Mouse (Mus musculus): ENCODE data around the gene Zmynd15. TPM values are rescaled to one million over a fixed set of nuclear protein-coding genes. Genes with fewer than 3 reads are reported as not detected.
"Not testable (repeated sequence)": the region's sequence is repeated elsewhere in the genome, so short reads cannot be mapped to it uniquely, and the experiment has no call there.

The Zmynd15 gene
- total and polyA plus RNA-seq, 3 experiments = 1.3 to 3.8 (median 2.9) TPM

DNA sequence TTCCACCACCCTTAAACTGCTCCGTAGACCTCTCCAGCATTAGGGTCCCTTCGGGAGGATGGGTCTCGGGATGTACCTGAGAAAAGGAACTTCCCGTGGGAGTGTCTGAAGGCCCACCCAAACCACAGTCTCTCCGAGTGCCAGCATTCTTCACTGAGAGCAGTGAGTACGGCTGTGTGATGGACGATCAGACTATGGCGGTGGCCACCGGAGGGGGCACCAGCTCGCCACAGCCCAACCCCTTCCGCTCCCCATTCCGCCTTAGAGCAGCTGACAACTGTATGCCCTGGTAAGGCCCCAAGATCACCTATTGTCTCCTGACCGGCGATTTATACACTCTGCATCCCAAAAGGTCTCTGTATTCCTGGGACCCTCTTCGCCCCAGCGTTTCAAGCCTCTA lies 6.0 kb downstream of the Zmynd15 start:
- no peak overlapping the region for H3K9ac ChIP-seq (ENCODE audit: low read depth, low read length)

GRCm38 (mm10) chr11:70465824-70466223 lies 6.6 kb downstream of the Zmynd15 start:
- no peak for TF ChIP-seq CTCF (IDR thresholded peaks at IDR 0.05)
- TF ChIP-seq POLR2A (IDR thresholded peaks at IDR 0.05; ENCODE audit: insufficient read depth, low read depth, low read length) = no peak
- no peak for TF ChIP-seq EP300 (IDR thresholded peaks at IDR 0.05; ENCODE audit: insufficient read depth, low read depth, low read length)
- Histone ChIP-seq H3K27me3 (ENCODE audit: control insufficient read depth, insufficient read depth, low read length) (no peaks in the 10 kb centered on the region), H3K4me1 (ENCODE audit: control insufficient read depth, insufficient read depth, low read length) (peaks cover 6% of the 10 kb centered on the region), H3K9ac (ENCODE audit: low read depth, low read length) (peak overlapping the region; percentile 50; the same call in 1 of the 2 replicates), H3K36me3 (ENCODE audit: control insufficient read depth, insufficient read depth, low read length) (peaks cover 3% of the 10 kb centered on the region), H3K79me2 (replicated peaks; ENCODE audit: control insufficient read depth, insufficient read depth, low read length) (no peaks in the 10 kb centered on the region), H3K27ac (no peak overlapping the region; the same call in 1 of the 2 replicates), H3K4me3 (peak overlapping the region; percentile 8; the same call in 1 of the 2 replicates)
- intact Hi-C loops (cut with DNase I) = no loop called here
- 11% methylated on average over 23 of the region's 23 CpGs for WGBS
- DNase-seq = peak; percentile 43 to 60

More for the DNA sequence above, 6.0 kb downstream of the Zmynd15 start:
- Histone ChIP-seq H3K36me3 (ENCODE audit: control insufficient read depth, insufficient read depth, low read length) (peaks cover 3% of the 10 kb centered on the region), H3K79me2 (replicated peaks; ENCODE audit: control insufficient read depth, insufficient read depth, low read length) (no peaks in the 10 kb centered on the region), H3K27me3 (ENCODE audit: control insufficient read depth, insufficient read depth, low read length) (no peaks in the 10 kb centered on the region), H3K4me3 (no peak overlapping the region), H3K27ac (no peak overlapping the region; the same call in 1 of the 2 replicates), H3K4me1 (ENCODE audit: control insufficient read depth, insufficient read depth, low read length) (peaks cover 6% of the 10 kb centered on the region)
- WGBS = 40% methylated on average over 16 of the region's 16 CpGs
- TF ChIP-seq CTCF (IDR thresholded peaks at IDR 0.05) (no peak), POLR2A (IDR thresholded peaks at IDR 0.05; ENCODE audit: insufficient read depth, low read depth, low read length) (no peak), EP300 (IDR thresholded peaks at IDR 0.05; ENCODE audit: insufficient read depth, low read depth, low read length) (no peak)
- DNase-seq = no peak
- intact Hi-C loops (cut with DNase I) = no loop called here

- H3K79me2 ChIP-seq (replicated peaks; ENCODE audit: control insufficient read depth, insufficient read depth, low read length) = no peaks in the 10 kb centered on the region
Measured at GRCm38 (mm10) chr11:70467902-70468619, 8.8 kb downstream of the Zmynd15 start.

GRCm38 (mm10) chr11:70469764-70470163 lies 10.5 kb downstream of the Zmynd15 start:
- 80% methylated on average over 3 of the region's 3 CpGs for WGBS
- Histone ChIP-seq H3K27me3 (ENCODE audit: control insufficient read depth, insufficient read depth, low read length) (no peaks in the 10 kb centered on the region), H3K79me2 (replicated peaks; ENCODE audit: control insufficient read depth, insufficient read depth, low read length) (no peaks in the 10 kb centered on the region), H3K4me1 (ENCODE audit: control insufficient read depth, insufficient read depth, low read length) (peaks cover 6% of the 10 kb centered on the region), H3K9ac (ENCODE audit: low read depth, low read length) (no peak overlapping the region), H3K27ac (peak overlapping the region; percentile 81), H3K4me3 (no peak overlapping the region), H3K36me3 (ENCODE audit: control insufficient read depth, insufficient read depth, low read length) (peaks cover 3% of the 10 kb centered on the region)
- TF ChIP-seq EP300 (IDR thresholded peaks at IDR 0.05; ENCODE audit: insufficient read depth, low read depth, low read length) (no peak), CTCF (IDR thresholded peaks at IDR 0.05) (no peak), POLR2A (IDR thresholded peaks at IDR 0.05; ENCODE audit: insufficient read depth, low read depth, low read length) (no peak)
- DNase-seq = no peak
- intact Hi-C loops (cut with DNase I) = no loop called here

More at GRCm38 (mm10) chr11:70467902-70468619, 8.8 kb downstream of the Zmynd15 start:
- H3K4me3 ChIP-seq = no peak overlapping the region
- TF ChIP-seq EP300 (IDR thresholded peaks at IDR 0.05; ENCODE audit: insufficient read depth, low read depth, low read length) (no peak), CTCF (IDR thresholded peaks at IDR 0.05) (no peak), POLR2A (IDR thresholded peaks at IDR 0.05; ENCODE audit: insufficient read depth, low read depth, low read length) (no peak)
- H3K36me3 ChIP-seq (ENCODE audit: control insufficient read depth, insufficient read depth, low read length) = peaks cover 3% of the 10 kb centered on the region
- WGBS = 33% methylated on average over 5 of the region's 5 CpGs
- H3K9ac ChIP-seq (ENCODE audit: low read depth, low read length) = no peak overlapping the region
- peak overlapping the region; percentile 81 for H3K27ac ChIP-seq
- H3K27me3 ChIP-seq (ENCODE audit: control insufficient read depth, insufficient read depth, low read length) = no peaks in the 10 kb centered on the region
- intact Hi-C loops (cut with DNase I) = no loop called here
- peaks cover 6% of the 10 kb centered on the region for H3K4me1 ChIP-seq (ENCODE audit: control insufficient read depth, insufficient read depth, low read length)
- DNase-seq = peak in 1 of 2 experiments; percentile 24

- Histone ChIP-seq H3K27me3 (ENCODE audit: control insufficient read depth, insufficient read depth, low read length) (no peaks in the 10 kb centered on the region), H3K79me2 (replicated peaks; ENCODE audit: control insufficient read depth, insufficient read depth, low read length) (no peaks in the 10 kb centered on the region), H3K27ac (no peak overlapping the region), H3K9ac (ENCODE audit: low read depth, low read length) (no peak overlapping the region), H3K4me1 (ENCODE audit: control insufficient read depth, insufficient read depth, low read length) (peaks cover 6% of the 10 kb centered on the region), H3K4me3 (no peak overlapping the region), H3K36me3 (ENCODE audit: control insufficient read depth, insufficient read depth, low read length) (peaks cover 3% of the 10 kb centered on the region)
- TF ChIP-seq CTCF (IDR thresholded peaks at IDR 0.05) = no peak
- no peak for TF ChIP-seq EP300 (IDR thresholded peaks at IDR 0.05; ENCODE audit: insufficient read depth, low read depth, low read length)
- TF ChIP-seq POLR2A (IDR thresholded peaks at IDR 0.05; ENCODE audit: insufficient read depth, low read depth, low read length) = no peak
- intact Hi-C loops (cut with DNase I) = no loop called here
- DNase-seq = no peak
Measured at GRCm38 (mm10) chr11:70472716-70473115, 13.5 kb downstream of the Zmynd15 start.

- H3K27me3 ChIP-seq (ENCODE audit: control insufficient read depth, insufficient read depth, low read length); H3K79me2 ChIP-seq (replicated peaks; ENCODE audit: control insufficient read depth, insufficient read depth, low read length); H3K9ac ChIP-seq (ENCODE audit: low read depth, low read length); H3K4me1 ChIP-seq (ENCODE audit: control insufficient read depth, insufficient read depth, low read length); H3K36me3 ChIP-seq (ENCODE audit: control insufficient read depth, insufficient read depth, low read length); H3K27ac ChIP-seq; H3K4me3 ChIP-seq; DNase-seq; intact Hi-C loops (cut with DNase I): not testable (repeated sequence)
- 87% methylated on average over 5 of the region's 5 CpGs for WGBS
Measured at GRCm38 (mm10) chr11:70473291-70473690, 14.1 kb downstream of the Zmynd15 start.
